Mouse (Mus musculus): ENCODE results near the gene Lypd4.
A peak's percentile ranks its signal among the peaks of the same experiment; 100 is the strongest.
"Not testable (repeated sequence)": the region's sequence is repeated elsewhere in the genome, so short reads cannot be mapped to it uniquely, and the experiment has no call there.

The Lypd4 gene

GRCm38 (mm10) chr7:24845713-24846112 is 24.0 kb downstream of the Lypd4 start:
- no peak for DNase-seq

DNA sequence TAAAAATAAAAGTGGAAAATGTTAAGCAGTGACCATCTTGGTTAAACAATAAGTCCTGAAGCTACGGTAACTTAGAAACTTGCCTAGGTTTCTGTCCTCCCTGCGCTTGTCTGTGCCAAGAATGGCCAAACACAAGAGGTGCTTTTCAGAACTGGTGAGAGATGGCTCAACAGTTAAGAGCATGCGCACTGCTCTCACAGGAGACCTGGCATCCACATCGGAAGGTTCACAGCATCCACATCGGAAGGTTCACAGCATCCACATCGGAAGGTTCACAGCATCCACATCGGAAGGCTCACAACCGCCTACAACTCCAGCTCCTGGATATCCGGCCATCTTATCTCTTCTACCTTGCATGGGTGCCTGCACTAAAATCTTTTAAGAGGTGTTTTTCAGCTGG is 24.6 kb downstream of the Lypd4 start:
- no peak for DNase-seq

DNA sequence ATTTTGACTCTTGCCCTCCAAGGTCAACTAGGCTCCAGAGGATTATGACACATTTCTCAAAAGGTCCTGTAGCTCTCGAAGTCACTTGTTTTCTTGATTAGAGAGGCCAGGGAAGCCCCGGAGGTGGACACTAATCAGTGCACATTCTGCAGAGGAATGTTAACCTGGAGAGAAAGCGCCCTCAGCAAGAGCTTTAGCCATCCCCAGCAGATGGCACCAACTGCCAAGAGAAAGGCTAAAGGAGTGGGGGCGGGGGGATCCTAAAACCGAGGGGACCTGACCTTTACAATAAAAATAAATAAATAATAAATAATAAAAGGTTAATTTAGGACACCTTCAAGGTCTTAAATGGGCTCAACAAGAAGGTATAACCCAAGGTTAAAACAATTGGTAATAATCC is 25.6 kb downstream of the Lypd4 start:
- no peak for DNase-seq

- no peak for DNase-seq
Observed at GRCm38 (mm10) chr7:24841009-24841408, 28.7 kb downstream of the Lypd4 start.

GRCm38 (mm10) chr7:24840331-24840730 is 29.4 kb downstream of the Lypd4 start:
- DNase-seq, result no peak

- DNase-seq, result no peak
Observed at GRCm38 (mm10) chr7:24839410-24839808, 30.3 kb downstream of the Lypd4 start.

DNA sequence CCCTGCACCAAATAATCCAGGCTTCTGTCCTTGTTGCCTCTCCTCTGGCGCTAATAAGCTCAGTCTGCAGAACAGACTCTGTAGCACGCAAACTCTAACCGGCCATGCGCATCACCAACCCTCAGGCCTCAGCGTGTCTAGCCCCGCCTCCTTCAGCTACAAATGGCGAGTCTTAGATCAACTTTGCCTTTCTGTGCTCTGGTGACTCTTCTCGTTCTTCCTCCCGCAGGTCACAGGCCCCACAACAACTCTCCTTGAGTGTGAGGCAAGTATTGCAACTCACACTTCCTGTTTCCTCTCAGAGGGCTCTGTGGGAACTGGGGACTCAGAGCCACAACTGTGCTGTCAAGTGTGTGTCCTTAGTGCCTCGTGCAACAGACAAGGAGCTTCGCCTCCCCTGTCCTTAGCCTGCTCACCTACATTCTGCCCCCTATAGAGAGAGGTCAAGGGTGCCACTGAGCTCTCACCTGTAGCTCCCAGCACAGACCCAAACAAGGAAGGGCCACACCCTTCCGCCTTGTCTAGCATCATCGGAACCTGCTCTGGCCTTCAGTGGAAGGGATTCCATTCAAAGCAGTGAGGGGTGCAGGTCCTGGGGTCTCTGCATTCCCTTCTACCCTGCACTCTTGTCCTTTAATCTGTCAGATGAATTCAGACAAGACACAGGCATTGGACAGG is 30.9 kb downstream of the Lypd4 start:
- not testable (repeated sequence) for DNase-seq

GRCm38 (mm10) chr7:24827181-24827580 is 42.6 kb downstream of the Lypd4 start:
- DNase-seq, result no peak

- no peak for DNase-seq
Observed at GRCm38 (mm10) chr7:24824452-24824851, 45.3 kb downstream of the Lypd4 start.

GRCm38 (mm10) chr7:24817502-24817901 is 52.2 kb downstream of the Lypd4 start:
- peak; percentile 83 for DNase-seq

Measured in kidney, postnatal 10 days (tissue).